Mouse (Mus musculus) spleen, adult 18-20 months (tissue): ENCODE data around the gene Apba2.

Experiments used
- DNase-seq, 2 experiments: peaks; one replicate each; pipeline ENCODE4 v3.0.0; 2022; ENCODE audit warnings: mixed read lengths in 2 of 2

The Apba2 gene

DNA sequence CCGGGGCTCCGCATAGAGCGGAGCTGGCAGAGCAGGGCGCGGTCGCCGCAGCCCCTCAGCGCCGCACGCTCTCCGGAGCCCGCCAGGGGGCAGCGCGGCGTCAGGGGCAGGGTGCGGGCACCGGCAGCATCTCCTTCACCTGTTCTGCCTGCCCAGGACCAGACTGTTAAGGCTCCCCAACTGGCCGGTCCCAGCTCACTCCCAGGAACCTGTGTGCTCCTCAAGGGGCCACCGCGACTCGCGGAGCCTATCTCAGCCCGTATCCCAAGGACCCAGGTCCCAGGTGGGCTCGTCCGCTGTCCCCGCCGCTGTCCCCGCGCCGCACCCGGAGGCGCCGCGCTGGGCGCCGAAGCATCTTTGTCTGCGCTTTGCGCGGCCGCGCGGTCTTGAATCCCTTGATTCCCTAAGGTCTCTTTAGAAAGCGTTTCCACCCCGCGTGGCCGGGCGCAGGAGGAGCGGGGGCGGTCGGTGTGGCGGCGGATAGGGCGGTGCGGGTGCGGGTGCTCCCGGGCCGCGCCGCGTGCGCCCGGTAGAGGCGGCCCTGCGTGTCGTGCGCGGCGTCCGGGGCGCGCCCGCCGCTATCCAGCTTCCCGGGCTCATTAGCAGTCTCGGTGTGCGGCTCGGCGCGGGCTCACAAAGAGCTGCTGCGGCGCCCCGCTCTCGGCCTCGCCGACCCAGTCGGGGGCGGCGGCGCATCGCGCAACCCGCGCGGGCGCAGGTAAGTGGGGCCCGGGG, at the start of gene Apba2:
Gene Apba2, plus strand, starts transcription at position 171 of the 735 bp plus-strand sequence.
- DNase-seq = no peak

DNA sequence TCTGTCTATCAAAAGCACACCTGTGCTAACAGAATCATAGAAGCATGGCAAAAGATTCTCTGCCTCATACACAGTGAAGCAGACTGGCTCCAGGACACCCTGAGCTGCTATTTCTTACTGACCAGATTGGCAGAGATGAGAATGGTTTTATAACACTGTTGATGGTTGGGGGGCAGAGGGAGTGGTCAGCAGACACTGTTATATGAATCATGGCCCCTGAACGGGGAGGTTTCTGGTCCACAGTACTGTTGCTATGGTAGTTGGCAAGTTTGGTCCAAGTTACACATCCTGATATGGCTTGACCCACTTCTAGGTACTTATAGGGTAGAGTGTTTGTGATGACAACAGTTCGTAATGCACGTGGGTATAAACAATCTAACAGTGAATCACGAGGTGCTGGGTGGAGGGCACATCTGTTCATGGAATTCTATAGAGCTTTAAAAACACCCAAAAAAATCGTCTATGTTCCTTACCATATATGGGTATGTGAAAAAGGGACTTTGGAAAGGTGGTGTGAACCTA, 49.6 kb upstream of the Apba2 start:
- DNase-seq = no peak

DNA sequence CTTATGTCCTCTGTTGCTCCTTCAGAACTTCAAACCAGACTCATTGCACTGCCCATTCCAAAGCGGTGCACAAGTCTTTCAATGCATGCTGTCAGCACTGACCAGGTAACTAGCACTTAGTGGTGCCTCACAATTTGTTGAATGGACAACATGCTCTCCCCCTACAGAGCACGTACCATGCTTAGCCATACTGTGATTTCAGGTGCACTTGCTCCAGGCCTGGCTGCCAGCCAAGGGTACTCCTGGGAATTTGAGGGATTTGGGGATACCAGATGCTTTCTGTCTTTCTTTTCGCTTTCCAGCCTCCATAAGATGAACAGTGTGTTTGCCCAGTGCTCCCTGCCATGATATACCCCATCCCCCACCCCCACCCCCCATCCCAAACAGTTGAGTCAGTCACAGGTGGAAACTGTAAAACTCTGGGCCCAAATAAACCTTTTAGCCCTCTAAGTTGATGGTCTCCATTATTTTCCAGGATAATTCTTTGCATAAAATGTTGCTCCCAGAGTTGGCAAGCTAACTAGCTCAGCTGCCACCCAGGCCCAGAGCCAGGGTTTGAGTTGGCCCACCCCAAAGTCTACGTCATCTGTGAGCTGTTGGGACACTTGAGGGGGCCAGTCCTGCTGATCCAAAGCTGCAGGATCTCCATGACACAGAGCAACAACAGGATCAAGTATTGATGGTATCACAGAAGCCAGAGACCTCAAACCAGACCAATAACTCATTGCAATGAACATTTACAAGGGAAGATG, 48.9 kb upstream of the Apba2 start:
- DNase-seq = no peak

DNA sequence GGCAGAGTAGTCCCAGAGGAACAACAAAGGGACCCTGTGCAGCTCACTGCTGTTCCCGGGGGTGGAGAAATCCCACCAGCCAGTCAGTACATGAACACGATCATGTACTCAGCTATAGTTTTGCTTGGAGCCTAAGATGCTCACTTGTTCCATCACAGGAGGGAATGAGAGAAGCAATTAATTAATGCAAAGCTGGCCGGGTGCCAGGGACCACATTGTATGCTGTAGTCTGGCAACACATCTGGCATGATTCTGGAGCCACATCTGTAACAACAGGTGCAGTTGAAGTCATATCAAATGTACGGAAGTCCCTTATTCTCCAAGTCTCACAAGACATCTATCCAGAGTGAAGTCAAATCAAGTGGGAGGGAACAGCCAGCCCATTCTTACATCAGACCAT, 45.3 kb upstream of the Apba2 start:
- no peak for DNase-seq

DNA sequence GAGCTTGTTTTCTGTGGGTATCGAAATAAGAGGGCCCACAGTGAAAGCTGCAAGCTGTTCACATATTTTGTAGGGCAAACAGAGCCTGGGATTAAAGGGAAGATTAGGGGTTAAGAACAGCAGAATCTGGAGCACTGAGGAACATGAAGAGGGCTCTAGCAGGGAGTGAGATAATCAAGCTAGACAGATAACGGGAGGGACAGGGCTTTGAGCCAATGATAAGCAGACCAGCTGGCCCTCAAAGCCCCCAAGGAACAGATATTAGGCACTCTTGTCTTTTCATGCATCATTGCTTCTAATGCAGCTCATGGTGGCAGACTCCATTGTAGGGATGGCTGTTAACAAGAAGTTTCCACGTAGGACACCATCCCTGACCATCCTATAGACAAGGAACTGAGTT, 44.8 kb upstream of the Apba2 start:
- no peak for DNase-seq

DNA sequence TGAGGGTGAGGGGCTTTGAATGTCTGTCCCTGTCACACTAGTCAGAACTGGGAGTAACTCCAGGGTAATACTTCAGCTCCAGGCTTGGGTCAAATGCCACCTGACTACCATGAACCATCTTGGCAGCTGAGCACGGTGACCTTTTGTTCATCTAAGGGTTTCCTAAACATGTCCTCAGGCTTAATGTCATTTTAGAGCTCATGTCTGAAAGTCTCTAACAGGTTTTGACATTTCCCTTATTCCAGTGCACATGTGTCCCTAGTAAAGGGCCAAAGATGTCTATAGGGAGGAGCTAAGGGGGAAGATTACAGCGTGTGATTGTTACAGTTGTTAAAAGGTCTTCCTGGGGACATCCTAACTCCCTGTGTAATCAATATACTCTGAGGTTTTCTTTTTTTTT, 43.7 kb upstream of the Apba2 start:
- no peak for DNase-seq

DNA sequence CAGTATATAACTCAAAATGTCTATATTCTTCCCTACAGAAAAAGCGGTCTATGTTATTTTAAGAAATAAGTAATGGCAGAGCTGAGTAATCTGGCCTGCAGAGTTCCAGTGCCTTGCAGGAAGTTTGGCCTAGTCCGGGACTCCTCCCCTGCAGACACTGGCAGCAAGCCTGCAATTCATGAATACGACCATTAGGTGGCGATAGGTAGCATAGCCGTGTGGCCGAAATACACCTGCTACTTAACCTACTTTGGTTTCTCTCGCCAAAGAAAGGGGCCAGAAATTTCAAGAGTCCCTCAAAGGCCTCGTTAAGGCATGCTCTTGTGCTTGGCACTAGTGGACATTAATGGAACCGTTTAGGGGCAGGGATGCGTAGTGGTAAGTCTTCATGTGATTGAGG, 4.1 kb upstream of the Apba2 start:
- DNase-seq = no peak

DNA sequence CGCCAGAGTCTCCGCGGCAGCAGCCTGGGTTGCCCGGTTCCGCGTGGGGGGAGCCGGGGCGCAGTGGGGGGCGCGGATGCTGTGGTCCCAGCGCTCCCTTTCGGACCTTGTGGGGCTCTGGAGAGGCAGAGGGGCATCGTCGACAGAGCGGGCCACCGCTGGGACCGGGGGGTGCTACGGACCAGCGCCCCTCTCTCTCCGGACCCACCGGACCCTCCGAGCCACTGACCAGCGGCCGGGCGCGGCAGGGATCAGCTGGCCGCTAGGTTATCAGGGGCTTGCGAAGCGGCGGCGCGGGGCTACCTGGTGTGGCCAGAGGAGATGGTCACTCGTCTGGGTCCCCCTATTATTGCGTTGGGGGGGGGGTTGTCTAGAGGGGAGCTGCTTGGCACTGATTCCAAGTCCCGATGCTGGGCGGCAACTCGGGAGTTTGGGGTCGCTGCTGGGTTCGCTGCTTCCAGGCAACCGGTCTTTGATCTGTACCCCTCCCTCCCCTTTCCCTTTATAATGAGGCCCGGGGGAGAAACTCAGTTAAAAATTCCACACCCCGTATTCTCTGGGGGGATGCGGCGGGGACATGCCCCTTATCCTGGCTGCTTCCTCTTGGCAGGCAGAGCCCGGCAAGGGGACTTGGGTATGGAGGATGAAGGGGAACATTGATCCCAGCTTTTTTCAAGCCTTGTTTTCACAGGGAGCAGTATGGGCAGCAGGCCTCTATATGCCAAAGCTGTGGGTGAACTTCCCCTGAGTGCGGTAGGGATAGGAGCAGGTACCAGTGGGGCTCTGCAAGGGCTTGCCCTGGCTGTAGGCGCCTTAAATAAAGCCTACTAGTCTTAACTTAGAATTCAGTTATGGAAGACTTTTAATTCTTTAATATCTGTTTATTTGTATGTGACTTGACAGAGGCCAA, 1.0 kb downstream of the Apba2 start:
- DNase-seq = no peak

DNA sequence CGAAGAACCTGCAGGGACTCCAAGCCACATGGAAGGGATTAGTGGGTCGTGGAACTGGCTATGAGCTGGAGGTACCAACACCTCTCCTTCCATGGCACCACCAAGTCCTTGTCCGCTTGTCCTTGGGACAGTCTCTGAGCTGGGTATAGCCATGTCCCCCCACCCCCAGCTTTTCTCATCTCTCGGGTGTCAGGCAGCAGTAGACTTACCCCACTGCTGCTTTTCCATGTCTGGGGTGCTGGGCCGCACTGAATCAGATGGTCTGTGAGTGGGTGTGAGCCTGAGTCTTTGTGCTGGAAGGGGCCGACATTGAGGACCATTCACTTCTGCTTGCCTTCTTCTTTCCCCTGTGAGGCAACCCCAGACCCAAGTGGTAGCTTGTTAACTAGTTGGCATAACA, 2.1 kb downstream of the Apba2 start:
- no peak for DNase-seq

DNA sequence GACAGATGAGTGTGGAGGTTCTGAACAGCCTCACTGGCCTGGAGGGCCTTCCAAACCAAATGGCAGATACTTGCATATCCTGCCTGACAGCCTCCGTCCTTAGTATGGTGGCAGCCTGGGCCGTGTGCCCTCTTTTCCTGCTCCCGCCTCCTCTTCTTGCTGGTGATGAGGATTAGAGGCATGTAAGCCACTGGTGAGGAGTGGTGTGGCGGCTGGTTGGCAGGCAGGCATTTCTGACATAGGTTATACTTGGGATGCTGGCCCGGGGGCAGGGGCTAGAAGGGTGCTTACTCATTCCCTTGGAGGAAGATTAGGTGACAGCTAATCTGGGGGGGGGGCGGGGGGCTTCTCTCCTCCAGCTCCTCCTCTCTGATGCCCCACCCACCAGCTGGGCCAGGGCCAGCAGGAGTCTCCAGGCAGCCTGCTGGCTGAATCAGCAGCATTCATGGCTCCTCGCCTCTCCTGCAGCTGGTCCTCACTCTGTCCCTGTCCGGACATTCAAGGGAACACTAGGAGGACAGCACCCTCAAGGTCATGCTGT, 3.3 kb downstream of the Apba2 start:
- DNase-seq = no peak

DNA sequence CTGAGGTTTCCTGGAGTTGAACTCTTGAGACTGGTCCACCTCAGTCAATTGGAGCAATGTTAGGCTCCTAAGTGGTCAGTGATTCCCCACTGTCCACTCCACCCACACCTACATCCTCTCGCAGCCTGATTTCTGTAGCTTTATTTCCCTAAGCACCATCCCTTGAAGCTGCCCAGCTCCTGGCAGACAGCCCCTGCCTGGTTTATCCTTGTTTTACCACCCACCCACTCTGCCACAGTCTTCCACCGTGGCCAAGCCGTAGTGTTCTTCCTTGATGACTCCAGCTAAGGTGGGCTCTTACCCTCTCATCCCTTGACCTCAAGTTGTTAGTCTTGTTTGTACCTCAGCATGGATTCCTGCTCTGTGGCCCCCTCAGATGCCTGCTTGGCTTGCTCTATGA, 4.1 kb downstream of the Apba2 start:
- no peak for DNase-seq

DNA sequence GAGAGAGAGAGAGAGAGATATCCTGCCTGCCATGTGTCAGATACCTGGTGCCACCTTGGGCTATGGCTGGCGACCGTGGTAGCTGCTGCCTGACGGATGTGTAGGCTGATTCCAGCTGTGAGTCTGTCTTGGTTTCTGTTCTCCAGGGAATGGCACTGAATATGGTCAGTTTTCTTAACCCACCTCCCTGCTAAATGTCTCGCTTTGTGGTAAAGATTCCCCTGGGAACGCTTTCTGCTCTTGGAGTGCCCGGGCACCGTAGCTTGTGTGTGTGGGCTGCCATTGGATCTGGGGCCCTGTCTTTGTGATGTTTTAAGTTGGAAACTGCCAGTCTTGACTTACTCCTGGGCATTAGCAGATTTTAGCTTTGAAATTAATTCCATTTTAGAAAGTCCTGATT, 7.3 kb downstream of the Apba2 start:
- no peak for DNase-seq

DNA sequence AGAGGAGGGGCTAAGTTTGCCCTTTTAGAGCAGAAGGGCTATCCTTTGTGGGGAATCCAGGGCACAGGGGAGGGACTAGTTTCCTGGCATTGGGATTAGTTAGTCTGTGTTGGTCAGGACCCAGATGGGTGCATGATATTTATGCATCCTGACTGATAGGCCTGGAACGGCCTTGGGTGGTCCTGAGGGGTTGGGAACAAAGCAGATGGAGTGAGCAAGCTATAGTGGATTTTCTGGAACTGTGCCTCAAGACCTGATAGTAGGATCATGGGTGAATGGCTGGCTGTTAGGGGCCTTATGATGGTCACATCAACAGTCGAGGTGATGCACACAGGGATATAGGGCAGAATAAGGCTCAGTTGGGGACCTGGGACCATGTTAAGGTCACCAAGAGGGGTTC, 8.4 kb downstream of the Apba2 start:
- no peak for DNase-seq

DNA sequence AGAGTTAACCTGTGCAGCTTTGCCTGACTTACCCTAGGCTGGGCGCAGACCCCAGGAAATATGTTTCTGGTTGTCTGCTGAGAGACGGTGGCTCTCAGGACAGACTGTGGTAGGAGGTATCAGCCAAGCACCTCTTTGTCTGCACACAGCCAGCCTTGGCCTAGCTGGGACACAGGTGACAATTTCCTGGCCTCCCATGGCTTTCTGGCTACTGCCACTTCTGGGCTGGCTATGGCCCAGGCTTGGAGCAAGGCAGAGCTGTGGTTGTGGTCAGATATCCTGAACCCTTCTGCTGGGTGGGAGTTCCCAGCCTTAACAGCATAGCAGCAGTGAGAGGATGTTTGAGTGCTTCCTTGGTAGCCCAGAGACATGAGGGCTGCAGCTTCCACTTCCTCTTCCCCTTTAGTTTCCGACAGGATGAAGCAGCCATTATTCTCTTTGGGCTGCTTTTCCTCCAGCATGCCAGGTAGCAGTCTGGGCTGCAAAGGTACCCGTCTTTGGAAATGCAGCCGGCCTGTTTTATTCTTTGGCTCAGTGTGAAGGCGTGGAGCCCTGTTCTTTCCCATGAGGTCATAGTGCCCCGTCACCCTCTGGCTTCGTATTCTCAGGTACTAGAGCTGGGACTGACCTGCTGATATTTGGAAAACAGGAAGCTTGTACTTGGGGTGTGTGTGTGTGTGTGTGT, 9.2 kb downstream of the Apba2 start:
- DNase-seq = no peak

DNA sequence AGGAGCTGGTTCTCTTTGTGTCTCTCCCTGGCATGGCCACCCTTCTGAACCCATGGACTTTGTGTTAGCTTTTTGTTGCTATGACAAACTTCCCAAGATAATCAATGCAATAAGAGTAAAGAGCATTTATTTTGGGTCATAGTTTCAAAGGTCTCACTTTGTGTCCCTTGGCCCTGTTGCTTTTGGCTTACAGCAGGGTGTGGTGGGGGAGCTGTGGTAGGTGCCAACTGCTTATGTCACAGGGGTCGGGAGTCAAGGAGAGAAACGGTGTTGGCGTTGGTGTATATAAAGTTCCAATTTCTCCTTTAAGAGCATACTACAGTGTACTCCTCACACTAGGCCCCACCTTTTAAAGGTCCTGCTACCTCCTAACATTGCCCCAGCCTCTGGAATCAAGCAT, 12.1 kb downstream of the Apba2 start:
- no peak for DNase-seq

DNA sequence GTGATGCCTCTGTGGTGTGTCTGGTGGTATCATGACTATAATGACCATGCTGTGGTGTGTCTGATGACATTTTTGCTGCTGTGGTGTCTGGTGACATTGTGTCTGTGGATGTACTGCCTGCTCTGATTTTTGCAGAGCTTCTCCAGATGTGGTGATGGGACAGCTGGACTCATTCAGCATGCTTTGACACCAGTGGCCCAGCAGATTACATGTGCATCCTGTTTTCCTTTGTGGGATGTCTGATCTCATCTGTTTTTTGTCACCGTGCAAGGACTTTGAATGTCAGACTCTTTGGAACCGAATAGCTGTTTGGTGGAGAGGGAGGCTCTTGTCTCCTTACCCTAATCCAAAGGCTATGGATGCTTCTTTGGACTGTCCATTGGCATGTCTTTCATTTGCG, 13.8 kb downstream of the Apba2 start:
- no peak for DNase-seq

DNA sequence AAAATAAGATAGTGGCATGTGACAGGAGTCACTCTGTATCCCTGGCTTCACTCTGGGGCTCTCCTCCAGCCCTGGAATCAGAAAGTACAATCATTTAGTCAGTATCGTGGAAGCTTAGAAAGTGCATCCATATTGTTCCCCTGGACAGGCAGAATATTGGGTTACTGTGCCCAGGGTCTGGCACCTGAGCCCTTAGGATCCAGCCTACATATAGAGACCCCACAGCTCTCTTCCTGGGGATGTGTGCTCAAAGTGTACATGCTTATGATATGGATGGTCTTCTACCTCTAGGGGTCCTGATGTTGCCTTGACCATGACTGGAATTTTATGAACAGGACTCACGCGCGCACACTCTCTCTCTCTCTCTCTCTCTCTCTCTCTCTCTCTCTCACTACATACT, 14.4 kb downstream of the Apba2 start:
- no peak for DNase-seq

DNA sequence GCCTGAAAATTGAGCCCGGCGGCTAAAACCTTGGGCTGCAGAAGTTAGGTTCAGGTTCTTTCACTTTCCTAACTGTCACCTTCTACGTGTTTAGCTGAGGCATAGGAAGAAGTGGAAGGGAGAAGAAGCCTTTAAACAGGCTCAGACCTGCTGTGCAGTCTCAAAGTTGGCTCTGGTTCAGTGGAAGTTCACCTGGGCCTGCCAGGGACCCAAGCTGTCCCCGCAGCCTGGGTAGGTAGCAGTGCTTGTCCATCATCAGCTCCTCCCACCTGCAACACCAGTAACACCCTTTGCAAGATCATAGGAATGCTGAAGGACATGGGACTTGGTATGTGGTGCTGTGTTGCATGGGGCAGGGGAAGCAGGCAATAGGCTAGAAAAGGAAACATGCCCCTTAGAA, 17.6 kb downstream of the Apba2 start:
- no peak for DNase-seq

DNA sequence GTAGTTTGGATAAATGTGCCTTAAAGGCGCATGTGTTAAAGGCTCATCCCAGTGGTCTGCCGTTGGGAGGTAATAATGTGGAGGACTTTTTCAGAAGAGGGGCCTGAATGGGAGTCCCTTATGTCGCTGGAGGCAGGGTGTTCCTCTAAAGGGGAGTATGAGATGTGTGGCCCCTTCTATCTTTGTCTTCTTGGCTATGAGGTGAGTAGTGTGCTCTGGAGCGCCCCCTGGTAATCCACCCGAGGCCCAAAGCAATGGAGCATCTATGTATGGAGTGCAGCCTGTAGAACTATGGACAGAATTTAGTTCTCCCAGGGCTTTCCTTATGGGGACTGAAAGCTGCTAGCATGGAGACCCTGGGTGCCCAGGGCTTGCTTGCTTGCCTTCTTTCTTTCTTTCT, 18.0 kb downstream of the Apba2 start:
- DNase-seq = no peak

DNA sequence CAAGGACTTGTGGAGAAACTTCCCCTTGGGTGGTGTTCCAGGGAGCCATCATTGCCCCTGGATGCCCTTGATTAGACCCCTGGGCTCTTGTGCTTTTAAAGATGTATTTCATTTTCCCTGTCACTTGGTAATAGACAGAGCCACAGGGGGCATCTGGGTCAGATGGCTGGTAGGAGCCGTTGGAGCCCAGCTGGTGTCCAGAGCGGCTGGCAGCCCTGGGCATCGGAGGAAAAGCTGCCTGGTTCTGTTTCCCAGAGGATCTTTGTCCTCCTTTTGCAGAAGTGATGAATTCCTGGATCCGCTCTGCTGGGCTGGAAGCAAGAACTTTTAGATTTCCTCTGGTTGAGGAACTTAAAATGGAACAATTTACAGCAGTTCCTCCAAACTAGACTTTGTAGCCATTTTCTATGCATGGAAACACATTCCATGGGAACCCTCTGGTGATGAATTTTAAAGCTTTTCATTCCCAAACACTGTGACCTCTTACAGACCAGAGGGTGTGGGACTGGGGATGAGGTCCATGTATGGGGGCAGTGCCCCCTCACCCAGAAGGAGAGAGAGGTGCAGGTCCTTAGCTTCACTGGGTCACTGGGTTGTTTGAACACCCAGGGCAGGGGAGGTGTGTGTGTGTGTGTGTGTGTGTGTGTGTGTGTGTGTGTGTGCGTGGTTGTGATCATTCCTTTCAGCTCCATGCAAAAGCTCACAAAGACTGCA, 20.3 kb downstream of the Apba2 start:
- DNase-seq = no peak

DNA sequence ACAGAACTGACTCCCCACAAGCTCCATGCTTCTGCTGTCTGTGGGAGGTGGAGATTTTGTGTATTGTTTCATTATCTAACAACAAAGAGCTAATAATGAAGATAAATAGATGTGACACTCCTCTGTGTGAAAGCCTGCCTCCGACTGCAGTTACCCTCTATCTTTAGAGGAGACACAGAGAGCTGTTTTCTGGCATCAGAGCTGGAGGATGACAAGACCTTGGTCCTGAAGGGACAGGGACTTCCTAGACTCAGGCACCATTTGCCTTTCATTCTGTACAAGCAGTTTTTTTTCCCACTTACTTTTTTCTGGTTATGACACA, 20.9 kb downstream of the Apba2 start:
- no peak for DNase-seq

DNA sequence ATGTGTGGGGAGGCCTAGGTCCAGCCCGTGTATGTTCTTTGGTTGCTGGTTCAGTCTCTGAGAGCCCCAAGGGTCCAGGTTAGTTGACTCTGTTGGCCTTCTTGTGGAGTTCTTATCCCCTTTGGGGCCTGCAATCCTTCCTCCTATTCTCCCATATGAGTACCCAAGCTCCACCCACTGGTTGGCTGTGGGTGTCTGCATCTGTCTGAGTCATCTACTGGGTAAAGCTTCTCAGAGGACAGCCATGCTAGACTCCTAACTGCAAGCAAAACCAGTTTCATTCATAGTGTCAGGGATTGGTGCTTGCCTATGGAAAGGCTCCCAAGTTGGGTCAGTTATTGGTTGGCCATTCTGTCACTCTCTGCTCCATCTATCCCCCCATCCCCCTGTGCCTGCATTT, 29.8 kb downstream of the Apba2 start:
- DNase-seq = no peak
